Mouse (Mus musculus): ENCODE results near the gene Ano6. TPM values are rescaled to one million over a fixed set of nuclear protein-coding genes. Genes with fewer than 3 reads are reported as not detected.

The Ano6 gene
- polyA plus RNA-seq, 2 experiments, result 4.7 to 6.3 TPM

GRCm38 (mm10) chr15:95883559-95883958 is 92.9 kb downstream of the Ano6 start:
- peak; percentile 95 for ATAC-seq (ENCODE audit: insufficient read depth)
- TF ChIP-seq CTCF (IDR thresholded peaks at IDR 0.05; ENCODE audit: low read depth) (no peak), EP300 (IDR thresholded peaks at IDR 0.05; ENCODE audit: low read depth) (peak; percentile 97)
- 9% methylated on average over 6 of the region's 6 CpGs for WGBS (ENCODE audit: insufficient replicate concordance)
- no peaks in the 10 kb centered on the region for H3K27me3 ChIP-seq (ENCODE audit: control insufficient read depth, insufficient read depth, low read length)
- no peaks in the 10 kb centered on the region for H3K9me3 ChIP-seq (ENCODE audit: control insufficient read depth, low read length)
- peak overlapping the region; percentile 99 for H3K27ac ChIP-seq
- peak; percentile 86 to 91 (median 88) for DNase-seq (ENCODE audit: low read depth in 3 of 3, low spot score in 3 of 3)
- H3K4me3 ChIP-seq (ENCODE audit: insufficient read depth in 1 of 2, low read depth in 2 of 2, low read length in 2 of 2), result peak overlapping the region; percentile 42 to 62
- peak overlapping the region; percentile 75 for H3K4me2 ChIP-seq (ENCODE audit: low read depth)
- peaks cover 61 to 78% of the 10 kb centered on the region in 2 experiments for H3K4me1 ChIP-seq (replicated peaks; ENCODE audit: control insufficient read depth in 2 of 2, insufficient read depth in 2 of 2, low read length in 1 of 2)
- H3K9ac ChIP-seq (replicated peaks), result peak overlapping the region; percentile 70
- no peaks in the 10 kb centered on the region for H3K36me3 ChIP-seq (replicated peaks; ENCODE audit: control insufficient read depth, insufficient read depth, low read depth)

GRCm38 (mm10) chr15:95884658-95885620 is 94.3 kb downstream of the Ano6 start:
- peak overlapping the region; percentile 45 for H3K9ac ChIP-seq (replicated peaks)
- H3K4me3 ChIP-seq (ENCODE audit: insufficient read depth in 1 of 2, low read depth in 2 of 2, low read length in 2 of 2), result peak overlapping the region; percentile 14 to 28
- peak overlapping the region; percentile 99 for H3K27ac ChIP-seq
- no peaks in the 10 kb centered on the region for H3K36me3 ChIP-seq (replicated peaks; ENCODE audit: control insufficient read depth, insufficient read depth, low read depth)
- H3K9me3 ChIP-seq (ENCODE audit: control insufficient read depth, low read length), result no peaks in the 10 kb centered on the region
- ATAC-seq (ENCODE audit: insufficient read depth) (peak; percentile 42; the same call in 1 of the 2 replicates), DNase-seq (ENCODE audit: low read depth in 3 of 3, low spot score in 3 of 3) (peak in 2 of 3 experiments; percentile 46 to 49)
- WGBS (ENCODE audit: insufficient replicate concordance), result 63% methylated on average over 10 of the region's 10 CpGs
- H3K4me2 ChIP-seq (ENCODE audit: low read depth), result peak overlapping the region; percentile 75
- H3K27me3 ChIP-seq (ENCODE audit: control insufficient read depth, insufficient read depth, low read length), result no peaks in the 10 kb centered on the region
- peaks cover 59 to 78% of the 10 kb centered on the region in 2 experiments for H3K4me1 ChIP-seq (replicated peaks; ENCODE audit: control insufficient read depth in 2 of 2, insufficient read depth in 2 of 2, low read length in 1 of 2)
- TF ChIP-seq CTCF (IDR thresholded peaks at IDR 0.05; ENCODE audit: low read depth), result 0 out of 2 replicates have a peak, but pooled peaks have one; percentile 17
- no peak for TF ChIP-seq EP300 (IDR thresholded peaks at IDR 0.05; ENCODE audit: low read depth)

GRCm38 (mm10) chr15:95885953-95886820 is 95.5 kb downstream of the Ano6 start:
- 80% methylated on average over 18 of the region's 18 CpGs for WGBS (ENCODE audit: insufficient replicate concordance)
- H3K4me3 ChIP-seq (ENCODE audit: insufficient read depth in 1 of 2, low read depth in 2 of 2, low read length in 2 of 2), result no peak overlapping the region
- H3K4me2 ChIP-seq (ENCODE audit: low read depth), result peak overlapping the region; percentile 75
- DNase-seq (ENCODE audit: low read depth in 3 of 3, low spot score in 3 of 3) (no peak), ATAC-seq (ENCODE audit: insufficient read depth) (no peak)
- no peaks in the 10 kb centered on the region for H3K27me3 ChIP-seq (ENCODE audit: control insufficient read depth, insufficient read depth, low read length)
- peaks cover 55 to 73% of the 10 kb centered on the region in 2 experiments for H3K4me1 ChIP-seq (replicated peaks; ENCODE audit: control insufficient read depth in 2 of 2, insufficient read depth in 2 of 2, low read length in 1 of 2)
- H3K9me3 ChIP-seq (ENCODE audit: control insufficient read depth, low read length), result no peaks in the 10 kb centered on the region
- peak overlapping the region; percentile 75 for H3K27ac ChIP-seq
- no peak for TF ChIP-seq EP300 (IDR thresholded peaks at IDR 0.05; ENCODE audit: low read depth)
- TF ChIP-seq CTCF (IDR thresholded peaks at IDR 0.05; ENCODE audit: low read depth), result no peak
- H3K9ac ChIP-seq (replicated peaks), result no peak overlapping the region
- no peaks in the 10 kb centered on the region for H3K36me3 ChIP-seq (replicated peaks; ENCODE audit: control insufficient read depth, insufficient read depth, low read depth)

- H3K4me2 ChIP-seq (ENCODE audit: low read depth), result no peak overlapping the region
These were observed 96.7 kb downstream of the Ano6 start for GRCm38 (mm10) chr15:95887365-95887764.

More at GRCm38 (mm10) chr15:95887365-95887764, 96.7 kb downstream of the Ano6 start:
- H3K9me3 ChIP-seq (ENCODE audit: control insufficient read depth, low read length), result no peaks in the 10 kb centered on the region
- peaks cover 48 to 67% of the 10 kb centered on the region in 2 experiments for H3K4me1 ChIP-seq (replicated peaks; ENCODE audit: control insufficient read depth in 2 of 2, insufficient read depth in 2 of 2, low read length in 1 of 2)
- H3K4me3 ChIP-seq (ENCODE audit: insufficient read depth in 1 of 2, low read depth in 2 of 2, low read length in 2 of 2), result no peak overlapping the region
- no peaks in the 10 kb centered on the region for H3K36me3 ChIP-seq (replicated peaks; ENCODE audit: control insufficient read depth, insufficient read depth, low read depth)
- DNase-seq (ENCODE audit: low read depth in 3 of 3, low spot score in 3 of 3) (no peak), ATAC-seq (ENCODE audit: insufficient read depth) (no peak)
- no peak for TF ChIP-seq EP300 (IDR thresholded peaks at IDR 0.05; ENCODE audit: low read depth)
- no peak for TF ChIP-seq CTCF (IDR thresholded peaks at IDR 0.05; ENCODE audit: low read depth)
- WGBS (ENCODE audit: insufficient replicate concordance), result 20% methylated on average over 5 of the region's 5 CpGs
- H3K27ac ChIP-seq, result peak overlapping the region; percentile 3
- H3K27me3 ChIP-seq (ENCODE audit: control insufficient read depth, insufficient read depth, low read length), result no peaks in the 10 kb centered on the region
- H3K9ac ChIP-seq (replicated peaks), result no peak overlapping the region

Measured in liver, embryonic 14.5 days (tissue).